Mouse (Mus musculus) thymus, adult 2 months (tissue): ENCODE results near the gene Caln1. TPM values are rescaled to one million over a fixed set of nuclear protein-coding genes. Genes with fewer than 3 reads are reported as not detected.

Experiments
- DNase-seq: peaks from one replicate; pipeline ENCODE4 v3.0.0; 2021
- H3K27ac ChIP-seq: fragments of 200-500 bp; 2 replicates; pipeline ENCODE4 v1.5.1; 2012; ENCODE audit warnings: low read length, control low read depth; ENCODE audit not compliant: control insufficient read depth, insufficient read depth
- H3K27me3 ChIP-seq: fragments of 200-500 bp; 2 replicates; pipeline ENCODE4 v1.6.1; 2012; ENCODE audit warnings: mild to moderate bottlenecking, low read length, moderate library complexity, mixed read lengths; ENCODE audit not compliant: control insufficient read depth, insufficient read depth
- H3K36me3 ChIP-seq: fragments of 200-500 bp; 2 replicates; pipeline ENCODE4 v1.6.1; 2012; ENCODE audit warnings: mild to moderate bottlenecking, low read length, moderate library complexity; ENCODE audit not compliant: control insufficient read depth, insufficient read depth
- H3K4me1 ChIP-seq: fragments of 200-500 bp; replicated peaks from 2 replicates; pipeline ENCODE4 v1.6.1; 2012; ENCODE audit warnings: low read length; ENCODE audit not compliant: control insufficient read depth, insufficient read depth
- H3K4me3 ChIP-seq: fragments of 200-500 bp; 2 replicates; pipeline ENCODE4 v1.5.1; 2012; ENCODE audit warnings: mild to moderate bottlenecking, low read length, control low read depth, moderate library complexity; ENCODE audit not compliant: control insufficient read depth, insufficient read depth
- CTCF ChIP-seq: fragments of 200-500 bp; IDR thresholded peaks from 2 replicates; pipeline ENCODE4 v1.5.1; 2012; ENCODE audit warnings: mild to moderate bottlenecking, control low read depth, low read length, moderate library complexity, borderline replicate concordance; ENCODE audit not compliant: control insufficient read depth, poor library complexity, insufficient read depth; ENCODE audit errors: extremely low read depth
- POLR2A ChIP-seq: fragments of 200-500 bp; IDR thresholded peaks from 2 replicates; pipeline ENCODE4 v1.6.1; 2012; ENCODE audit warnings: mild to moderate bottlenecking, low read length, control low read depth, moderate library complexity; ENCODE audit not compliant: control insufficient read depth, poor library complexity, insufficient read depth; ENCODE audit errors: extremely low read depth
- WGBS: fragments of 180-500 bp; shearing (Covaris S2); methylation state at CpG from one replicate; pipeline ENCODE4 v1.1.7; 2018; 5-methylcytosine and 5-hydroxymethylcytosine counted together
- polyA plus RNA-seq: library from polyadenylated mRNA; depleted of rRNA; stranded (reverse); fragments of >200 nt; gene quantifications from 2 replicates; pipeline ENCODE4 v1.2.3, GENCODE M21; 2012

The Caln1 gene
- polyA plus RNA-seq, 1 experiment: 0.01 TPM

DNA sequence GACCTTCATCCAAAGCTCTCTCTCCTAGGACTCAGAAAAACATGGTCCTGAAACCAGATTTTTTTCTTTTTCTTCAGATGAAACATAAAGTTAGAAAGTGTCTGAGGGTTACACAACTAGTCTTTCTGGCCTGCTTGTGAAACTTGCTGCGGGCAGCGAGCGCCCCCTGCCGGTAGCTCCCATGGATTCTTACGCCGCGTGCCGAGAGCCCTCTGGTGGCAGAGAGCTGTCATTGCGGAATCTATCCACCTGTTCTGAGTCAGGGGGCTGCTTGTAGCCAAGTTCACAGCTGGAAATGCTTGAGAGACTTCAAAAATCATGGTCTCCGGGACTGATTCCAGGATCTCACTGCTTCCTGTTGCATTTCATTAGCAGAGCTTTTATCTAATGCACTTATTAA, 484.1 kb downstream of the Caln1 start:
- Histone ChIP-seq H3K27ac (no peak overlapping the region), H3K4me3 (no peak overlapping the region), H3K27me3 (no peaks in the 10 kb centered on the region), H3K36me3 (no peaks in the 10 kb centered on the region), H3K4me1 (no peaks in the 10 kb centered on the region)
- WGBS: 1% methylated on average over 10 of the region's 10 CpGs
- TF ChIP-seq POLR2A (no peak), CTCF (peak; percentile 99)
- DNase-seq: peak; percentile 47

DNA sequence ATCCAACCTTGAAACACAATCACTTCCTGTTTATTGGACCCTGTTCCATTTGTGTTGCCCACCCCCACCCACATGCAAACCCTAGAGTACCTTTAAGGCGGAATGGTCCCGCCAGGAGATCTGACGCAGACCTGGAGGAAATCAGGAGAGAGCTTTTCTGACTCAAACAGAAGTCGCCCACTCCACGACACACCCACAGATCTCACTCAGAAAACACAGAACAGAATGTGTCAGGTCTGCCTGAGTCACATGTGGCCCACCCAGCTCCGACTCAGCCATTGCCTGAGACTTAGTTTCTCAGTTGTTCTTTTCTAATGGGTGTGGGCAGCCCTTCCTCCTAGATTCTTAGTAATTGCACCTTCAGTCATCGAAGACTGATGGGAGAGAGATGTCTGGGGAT, 485.2 kb downstream of the Caln1 start:
- Histone ChIP-seq H3K27ac (no peak overlapping the region), H3K4me1 (no peaks in the 10 kb centered on the region), H3K36me3 (no peaks in the 10 kb centered on the region), H3K27me3 (no peaks in the 10 kb centered on the region), H3K4me3 (no peak overlapping the region)
- DNase-seq: no peak
- WGBS: 73% methylated on average over 7 of the region's 7 CpGs
- TF ChIP-seq POLR2A: no peak
- TF ChIP-seq CTCF: no peak

DNA sequence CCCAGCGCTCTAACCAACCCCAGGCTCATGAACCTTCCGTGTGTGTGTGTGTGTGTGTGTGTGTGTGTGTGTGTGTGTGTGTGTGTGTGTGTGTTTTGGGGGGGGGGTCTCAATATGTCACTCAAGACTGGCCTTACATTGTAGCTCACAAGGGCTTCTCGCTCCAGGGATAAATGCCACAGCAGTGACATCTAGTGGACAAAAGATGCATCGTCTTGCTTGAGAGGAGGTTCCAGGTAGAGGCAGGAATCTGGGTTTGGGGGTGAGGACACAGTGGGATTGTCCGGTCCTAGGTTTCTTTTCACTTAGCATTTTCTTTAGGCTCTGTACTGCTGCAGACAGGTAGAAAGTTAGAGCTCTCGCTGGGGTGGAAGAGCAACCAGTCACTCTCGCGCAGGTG, 488.9 kb downstream of the Caln1 start:
- Histone ChIP-seq H3K4me3 (no peak overlapping the region), H3K36me3 (no peaks in the 10 kb centered on the region), H3K4me1 (no peaks in the 10 kb centered on the region), H3K27me3 (no peaks in the 10 kb centered on the region), H3K27ac (no peak overlapping the region)
- DNase-seq: peak; percentile 7
- no peak for TF ChIP-seq POLR2A
- TF ChIP-seq CTCF: no peak
- WGBS: 28% methylated on average over 8 of the region's 8 CpGs

DNA sequence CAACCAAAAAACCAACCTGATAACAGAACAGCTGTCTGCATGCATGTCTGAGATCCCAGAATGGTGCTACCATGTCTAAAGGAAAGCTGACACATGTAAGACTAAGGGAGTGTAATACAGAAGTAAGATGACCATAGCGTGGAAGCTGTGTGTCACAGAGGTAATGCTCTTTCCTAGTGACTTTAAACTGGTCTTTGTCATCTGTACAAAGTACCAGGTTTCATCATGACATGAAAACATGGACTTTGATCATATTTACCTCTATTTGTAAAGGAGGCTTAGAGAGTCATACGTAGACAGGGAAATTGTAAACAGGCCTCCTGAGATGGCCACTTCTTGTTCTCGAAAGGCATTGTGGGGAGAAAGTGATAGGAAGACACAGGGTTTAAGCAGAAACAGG, 489.5 kb downstream of the Caln1 start:
- Histone ChIP-seq H3K4me3 (no peak overlapping the region), H3K4me1 (no peaks in the 10 kb centered on the region), H3K27ac (no peak overlapping the region), H3K27me3 (no peaks in the 10 kb centered on the region), H3K36me3 (no peaks in the 10 kb centered on the region)
- WGBS: 77% methylated on average over 3 of the region's 3 CpGs
- TF ChIP-seq CTCF (no peak), POLR2A (no peak)
- no peak for DNase-seq

DNA sequence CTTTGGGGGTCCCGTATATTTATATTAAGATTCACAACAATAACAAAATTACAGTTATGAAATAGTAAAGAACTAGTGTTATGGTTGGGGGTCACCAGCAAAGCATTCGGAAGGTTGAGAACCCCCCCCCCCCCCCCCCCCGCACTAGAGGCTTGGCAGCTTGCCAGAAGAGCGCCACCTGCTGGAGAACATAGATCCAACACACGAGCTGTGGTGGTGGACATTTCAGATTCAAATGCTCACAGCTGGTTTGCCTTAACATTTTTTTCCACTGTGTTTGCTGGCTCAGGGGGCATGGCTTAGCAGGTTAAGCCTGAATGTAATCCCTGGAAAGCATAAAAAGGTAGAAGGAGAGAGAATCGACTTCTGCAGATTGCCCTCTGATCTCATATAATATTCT, 490.5 kb downstream of the Caln1 start:
- H3K4me1 ChIP-seq: no peaks in the 10 kb centered on the region
- H3K4me3 ChIP-seq: no peak overlapping the region
- no peak for TF ChIP-seq CTCF
- no peak for TF ChIP-seq POLR2A
- H3K36me3 ChIP-seq: no peaks in the 10 kb centered on the region
- DNase-seq: no peak
- WGBS: 41% methylated on average over 6 of the region's 6 CpGs
- no peak overlapping the region for H3K27ac ChIP-seq
- H3K27me3 ChIP-seq: no peaks in the 10 kb centered on the region

DNA sequence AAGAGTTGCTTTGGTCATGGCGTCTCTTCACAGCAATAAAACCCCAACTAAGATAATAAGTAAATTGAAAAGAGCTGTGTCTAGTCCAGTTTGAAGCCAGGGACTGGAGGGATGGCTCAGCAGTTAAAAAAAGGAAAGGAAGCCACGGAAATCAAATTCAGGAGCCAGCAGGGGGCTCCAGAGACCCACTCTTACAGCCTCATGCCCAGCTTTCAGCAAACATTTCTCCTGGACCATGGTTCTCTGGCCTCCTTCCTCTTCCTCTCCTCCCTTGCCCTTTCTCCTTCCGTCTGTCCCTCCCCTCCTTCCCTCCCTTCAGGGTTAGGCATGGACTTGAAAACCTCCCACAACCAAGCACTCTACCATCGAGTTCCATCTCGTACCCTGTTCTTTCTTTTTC, 493.0 kb downstream of the Caln1 start:
- no peak for DNase-seq
- H3K36me3 ChIP-seq: no peaks in the 10 kb centered on the region
- H3K27ac ChIP-seq: no peak overlapping the region
- H3K4me3 ChIP-seq: no peak overlapping the region
- WGBS: 67% methylated on average over 5 of the region's 5 CpGs
- TF ChIP-seq POLR2A: no peak
- TF ChIP-seq CTCF: no peak
- no peaks in the 10 kb centered on the region for H3K27me3 ChIP-seq
- H3K4me1 ChIP-seq: no peaks in the 10 kb centered on the region

DNA sequence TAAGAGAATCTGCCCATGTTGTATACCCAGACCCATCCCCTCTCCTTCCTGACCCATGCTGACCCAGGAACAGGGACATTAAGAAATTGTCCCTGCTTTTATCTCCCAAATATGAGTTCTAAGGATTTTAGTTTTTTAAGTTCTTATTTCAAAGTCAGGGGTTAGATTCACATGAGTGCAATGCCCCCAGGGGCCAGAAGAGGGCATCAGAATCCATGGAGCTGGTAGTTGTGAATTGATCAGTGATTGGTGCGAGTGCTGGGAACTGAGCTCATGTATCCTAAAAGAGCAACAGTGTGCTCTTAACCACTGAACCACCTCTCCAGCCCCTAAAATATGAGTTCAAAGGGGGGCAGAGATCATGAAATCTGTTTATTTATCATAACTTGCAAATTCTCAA, 500.6 kb downstream of the Caln1 start:
- TF ChIP-seq CTCF (no peak), POLR2A (no peak)
- Histone ChIP-seq H3K4me1 (no peaks in the 10 kb centered on the region), H3K27ac (no peak overlapping the region), H3K36me3 (no peaks in the 10 kb centered on the region), H3K4me3 (no peak overlapping the region), H3K27me3 (no peaks in the 10 kb centered on the region)
- DNase-seq: no peak
- 80% methylated on average over 1 of the region's 1 CpGs for WGBS

DNA sequence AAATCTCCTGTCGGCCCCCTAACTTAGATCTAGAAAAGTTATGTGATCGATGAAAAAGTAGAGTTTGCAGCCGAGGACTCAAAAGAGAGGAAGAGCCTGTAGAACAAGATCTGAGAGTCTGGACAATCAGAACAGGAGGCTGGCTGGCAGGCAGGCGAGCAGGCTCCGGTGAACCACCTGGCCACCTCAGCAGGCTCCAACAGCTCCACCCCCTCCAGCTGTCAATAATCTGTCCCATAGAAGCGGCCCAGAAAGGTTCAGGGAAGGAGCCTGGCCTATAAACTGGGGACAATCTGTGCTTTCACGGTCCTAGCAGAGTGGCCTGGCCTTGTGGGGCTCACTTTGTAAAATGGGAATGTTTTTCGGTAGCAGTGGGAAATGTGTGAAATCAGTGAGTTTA, 501.8 kb downstream of the Caln1 start:
- no peak for TF ChIP-seq CTCF
- no peak for TF ChIP-seq POLR2A
- no peaks in the 10 kb centered on the region for H3K27me3 ChIP-seq
- no peaks in the 10 kb centered on the region for H3K4me1 ChIP-seq
- DNase-seq: no peak
- H3K27ac ChIP-seq: no peak overlapping the region
- no peaks in the 10 kb centered on the region for H3K36me3 ChIP-seq
- H3K4me3 ChIP-seq: no peak overlapping the region
- 67% methylated on average over 8 of the region's 8 CpGs for WGBS
